Mouse (Mus musculus): ENCODE results near the gene Sgpp2.

DNA sequence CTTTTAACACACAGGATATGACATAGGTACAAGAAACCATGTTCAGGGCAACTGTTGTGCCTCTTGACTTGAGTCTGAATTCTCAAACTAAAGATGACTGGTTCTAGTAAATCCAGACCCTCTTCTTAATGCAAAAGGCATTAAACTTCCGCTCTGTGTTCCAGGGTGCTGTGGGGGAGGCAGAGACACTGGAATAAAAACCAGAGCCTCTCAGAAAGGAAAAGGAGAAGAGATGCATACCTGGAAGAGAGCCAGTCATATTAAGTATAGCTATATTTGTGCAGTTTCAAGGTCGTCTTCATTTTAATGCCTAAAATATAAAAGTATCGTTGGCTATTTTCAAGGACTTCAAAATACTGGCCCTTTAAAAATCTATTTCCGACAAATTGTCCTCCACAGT, 47.3 kb downstream of the Sgpp2 start:
- no peak for TF ChIP-seq POLR2A (IDR thresholded peaks at IDR 0.05; ENCODE audit: borderline replicate concordance, insufficient read depth, low read length)
- TF ChIP-seq CTCF (IDR thresholded peaks at IDR 0.05; ENCODE audit: borderline replicate concordance, insufficient read depth, low read depth, low read length): no peak
